Mouse (Mus musculus): Measurements from ENCODE around the gene Rusc2.
A peak's percentile ranks its signal among the peaks of the same experiment; 100 is the strongest.

The Rusc2 gene

GRCm38 (mm10) chr4:43386932-43387331 lies 5.2 kb downstream of the Rusc2 start:
- no peak for DNase-seq

GRCm38 (mm10) chr4:43389390-43389789 lies 7.6 kb downstream of the Rusc2 start:
- DNase-seq = no peak

- DNase-seq = no peak
Measured at GRCm38 (mm10) chr4:43389845-43390440, 8.2 kb downstream of the Rusc2 start.

GRCm38 (mm10) chr4:43391521-43392050 lies 9.8 kb downstream of the Rusc2 start:
- DNase-seq = no peak

- peak; percentile 56 for DNase-seq
Measured at GRCm38 (mm10) chr4:43394345-43394891, 12.6 kb downstream of the Rusc2 start.

GRCm38 (mm10) chr4:43395147-43395546 lies 13.4 kb downstream of the Rusc2 start:
- no peak for DNase-seq

- no peak for DNase-seq
Measured at GRCm38 (mm10) chr4:43395836-43396235, 14.1 kb downstream of the Rusc2 start.

- no peak for DNase-seq
Measured at GRCm38 (mm10) chr4:43396381-43396780, 14.6 kb downstream of the Rusc2 start.

GRCm38 (mm10) chr4:43398014-43398413 lies 16.2 kb downstream of the Rusc2 start:
- DNase-seq = no peak

GRCm38 (mm10) chr4:43398829-43399331 lies 17.1 kb downstream of the Rusc2 start:
- DNase-seq = no peak

GRCm38 (mm10) chr4:43399391-43400131 lies 17.8 kb downstream of the Rusc2 start:
- no peak for DNase-seq

GRCm38 (mm10) chr4:43400976-43401375 lies 19.2 kb downstream of the Rusc2 start:
- DNase-seq = peak; percentile 73

GRCm38 (mm10) chr4:43401486-43401885 lies 19.7 kb downstream of the Rusc2 start:
- DNase-seq = no peak

- DNase-seq = no peak
Measured at GRCm38 (mm10) chr4:43402212-43402611, 20.4 kb downstream of the Rusc2 start.

- no peak for DNase-seq
Measured at GRCm38 (mm10) chr4:43404697-43405096, 22.9 kb downstream of the Rusc2 start.

- DNase-seq = peak; percentile 93
Measured at GRCm38 (mm10) chr4:43406162-43406971, 24.6 kb downstream of the Rusc2 start.

GRCm38 (mm10) chr4:43407071-43407920 lies 25.5 kb downstream of the Rusc2 start:
- DNase-seq = no peak

GRCm38 (mm10) chr4:43414761-43415160 lies 33.0 kb downstream of the Rusc2 start:
- no peak for DNase-seq

- DNase-seq = no peak
Measured at GRCm38 (mm10) chr4:43415221-43416070, 33.7 kb downstream of the Rusc2 start.

GRCm38 (mm10) chr4:43416071-43416490 lies 34.3 kb downstream of the Rusc2 start:
- no peak for DNase-seq

All from embryo, embryonic 11 days (tissue).